ENCODE assay signal across 12 mouse cellular contexts in genomic region chr5:71970140-71970800, GRCm38 (mm10).
DNase-seq lines count a peak whose midpoint lies in the region; ATAC-seq and TF ChIP-seq lines count a peak whose summit lies in the region.
"Had no signal": no experiment of that assay in that cellular context is flagged by ENCODE, and none has a peak within 500 bp of the region (broad histone marks: within the 10 kb centered on the region; RNA-seq: fewer than 3 reads in every experiment).

No protein-coding gene starts in this region.

- no peak for TF ChIP-seq POLR2A in CH12.LX (IDR thresholded peaks at IDR 0.05; ENCODE audit: low read depth, low read length)
- TF ChIP-seq POLR2A in brain, embryonic 14.5 days (IDR thresholded peaks at IDR 0.05; ENCODE audit: borderline replicate concordance, extremely low read depth, insufficient read depth, insufficient read length, poor library complexity, severe bottlenecking): no peak

- peaks cover 18% of the 10 kb centered on the region for H3K4me1 ChIP-seq in hindbrain, embryonic 15.5 days (replicated peaks)
- no peaks in the 10 kb centered on the region for H3K4me1 ChIP-seq in hindbrain, embryonic 10.5 days (replicated peaks)
- no peaks in the 10 kb centered on the region for H3K4me1 ChIP-seq in CH12.LX (ENCODE audit: control insufficient read depth in 1 of 2, insufficient read depth in 2 of 2)
- no peaks in the 10 kb centered on the region for H3K4me1 ChIP-seq in intestine, embryonic 16.5 days (ENCODE audit: control insufficient read depth, insufficient read depth, low read length)
- H3K4me1 ChIP-seq: stomach, embryonic 15.5 days had no signal

- H3K4me3 ChIP-seq in hindbrain, embryonic 15.5 days: no peak overlapping the region
- no peak overlapping the region for H3K4me3 ChIP-seq in hindbrain, embryonic 10.5 days
- H3K4me3 ChIP-seq in CH12.LX (replicated peaks in 1 of 3; ENCODE audit: low read depth in 2 of 3, low read length in 2 of 3, poor library complexity in 1 of 3): no peak overlapping the region
- H3K4me3 ChIP-seq in intestine, embryonic 16.5 days (ENCODE audit: low read length): no peak overlapping the region
- H3K4me3 ChIP-seq: stomach, embryonic 15.5 days had no signal

- no peaks in the 10 kb centered on the region for H3K36me3 ChIP-seq in hindbrain, embryonic 15.5 days
- H3K36me3 ChIP-seq in hindbrain, embryonic 10.5 days: no peaks in the 10 kb centered on the region
- no peaks in the 10 kb centered on the region for H3K36me3 ChIP-seq in CH12.LX (replicated peaks in 1 of 2; ENCODE audit: control insufficient read depth in 1 of 2, insufficient read depth in 1 of 2, low read length in 1 of 2)
- no peaks in the 10 kb centered on the region for H3K36me3 ChIP-seq in intestine, embryonic 16.5 days (ENCODE audit: control insufficient read depth, insufficient read depth, low read length)
- H3K36me3 ChIP-seq: stomach, embryonic 15.5 days had no signal

- no peak overlapping the region for H3K4me2 ChIP-seq in hindbrain, embryonic 15.5 days
- no peak overlapping the region for H3K4me2 ChIP-seq in CH12.LX (ENCODE audit: insufficient read depth, low read depth, poor library complexity, severe bottlenecking)
- H3K4me2 ChIP-seq in intestine, embryonic 16.5 days (ENCODE audit: low read depth, low read length): no peak overlapping the region
- H3K4me2 ChIP-seq: lung, embryonic 14.5 days; stomach, embryonic 15.5 days had no signal

- H3K9me3 ChIP-seq in hindbrain, embryonic 15.5 days: no peaks in the 10 kb centered on the region
- no peaks in the 10 kb centered on the region for H3K9me3 ChIP-seq in hindbrain, embryonic 10.5 days
- no peaks in the 10 kb centered on the region for H3K9me3 ChIP-seq in CH12.LX (replicated peaks; ENCODE audit: low read length)
- H3K9me3 ChIP-seq in intestine, embryonic 16.5 days (ENCODE audit: control insufficient read depth, low read length): no peaks in the 10 kb centered on the region
- H3K9me3 ChIP-seq: stomach, embryonic 15.5 days had no signal

- no peaks in the 10 kb centered on the region for H3K27me3 ChIP-seq in hindbrain, embryonic 15.5 days
- no peaks in the 10 kb centered on the region for H3K27me3 ChIP-seq in hindbrain, embryonic 10.5 days (ENCODE audit: insufficient read depth, poor library complexity, severe bottlenecking)
- no peaks in the 10 kb centered on the region for H3K27me3 ChIP-seq in CH12.LX (replicated peaks)
- no peaks in the 10 kb centered on the region for H3K27me3 ChIP-seq in intestine, embryonic 16.5 days (replicated peaks; ENCODE audit: control insufficient read depth, insufficient read depth, low read length)
- H3K27me3 ChIP-seq: stomach, embryonic 15.5 days had no signal

- TF ChIP-seq EP300 in CH12.LX (IDR thresholded peaks at IDR 0.05; ENCODE audit: low read length): no peak

- no peak overlapping the region for H3K9ac ChIP-seq in hindbrain, embryonic 15.5 days
- H3K9ac ChIP-seq in CH12.LX (ENCODE audit: insufficient read depth, low read depth): no peak overlapping the region
- H3K9ac ChIP-seq in intestine, embryonic 16.5 days (ENCODE audit: low read depth, low read length): no peak overlapping the region
- H3K9ac ChIP-seq: lung, embryonic 14.5 days; stomach, embryonic 15.5 days had no signal

- dilution Hi-C loops in CH12.LX (cut with MboI; ENCODE audit: extremely low pct_ligation_motif_present, extremely low pct_unique_long_range_greater_than_20kb, low sequenced_read_pairs): no loop called here

- in situ Hi-C loops in CH12.LX (cut with MboI; ENCODE audit: low pct_ligation_motif_present, low pct_unique_long_range_greater_than_20kb, low sequenced_read_pairs): no loop called here

- 52% methylated on average over 8 of the region's 8 CpGs for WGBS in hindbrain, embryonic 15.5 days
- WGBS in hindbrain, embryonic 10.5 days: 82% methylated on average over 8 of the region's 8 CpGs
- 82% methylated on average over 8 of the region's 8 CpGs for WGBS in intestine, embryonic 16.5 days

- peak; percentile 59; the same call in 1 of the 2 replicates for ATAC-seq in hindbrain, embryonic 15.5 days (ENCODE audit: low FRiP score, low read depth)
- ATAC-seq in intestine, embryonic 16.5 days: no peak

- TF ChIP-seq CTCF in CH12.LX (conservative IDR thresholded peaks at IDR 0.05 in 1 of 2, IDR thresholded peaks at IDR 0.05 in 1 of 2; ENCODE audit: low read depth in 2 of 2, low read length in 2 of 2): no peak
- TF ChIP-seq CTCF in brain, embryonic 14.5 days (IDR thresholded peaks at IDR 0.05; ENCODE audit: borderline replicate concordance, extremely low read depth, insufficient read depth, insufficient read length): no peak

- intact Hi-C loops in left cerebral cortex, postnatal 25 days (cut with DNase I): loop anchor here (5.0 kb wide), 3 partner anchors 53 to 313 kb away; partner anchors contain the start of genes Gabra4 and Gabrb1

- no peak for DNase-seq in hindbrain, embryonic 10.5 days (ENCODE audit: low spot score)
- peak; percentile 2 for DNase-seq in CH12.LX (ENCODE audit: extremely low read depth)
- peak; percentile 85 for DNase-seq in brain, embryonic 14.5 days (ENCODE audit: low read depth)
- DNase-seq in left cerebral cortex, postnatal 25 days (ENCODE audit: low spot score in 2 of 2): peak; percentile 64 to 72
- no peak for DNase-seq in ovary, postnatal 36 days (ENCODE audit: low spot score)
- no peak for DNase-seq in cerebellum, postnatal 14 days
- DNase-seq: gastrocnemius, postnatal 10 days; kidney, adult 9 months; lung, embryonic 14.5 days had no signal

- TF ChIP-seq RAD21 in CH12.LX (IDR thresholded peaks at IDR 0.05; ENCODE audit: low read depth, low read length): no peak

- peak overlapping the region; percentile 31 for H3K27ac ChIP-seq in hindbrain, embryonic 15.5 days (replicated peaks)
- no peak overlapping the region for H3K27ac ChIP-seq in hindbrain, embryonic 10.5 days
- no peak overlapping the region for H3K27ac ChIP-seq in CH12.LX (ENCODE audit: insufficient read depth, low read depth)
- no peak overlapping the region for H3K27ac ChIP-seq in intestine, embryonic 16.5 days (ENCODE audit: low read length)
- H3K27ac ChIP-seq: stomach, embryonic 15.5 days had no signal

- no peaks in the 10 kb centered on the region for H3K79me2 ChIP-seq in CH12.LX (replicated peaks; ENCODE audit: control insufficient read depth, extremely low read depth, insufficient read depth, poor library complexity, severe bottlenecking)

TF ChIP-seq in CH12.LX, 34 proteins besides CTCF, POLR2A, EP300 and RAD21:
- TF ChIP-seq MAFK (IDR thresholded peaks at IDR 0.05; ENCODE audit: insufficient replicate concordance, low read length): no peak
- no peak for TF ChIP-seq USF1 (IDR thresholded peaks at IDR 0.05; ENCODE audit: low read depth, low read length)
- no peak for TF ChIP-seq TBP (conservative IDR thresholded peaks at IDR 0.05; ENCODE audit: low read depth, low read length)
- TF ChIP-seq BHLHE40 (IDR thresholded peaks at IDR 0.05; ENCODE audit: low read depth, low read length): no peak

Comparison
In these comparisons a context has a peak if more than half of its experiments do, and no peak if none do; other contexts are left out.
1. DNase-seq: peak in CH12.LX (single experiment), brain, embryonic 14.5 days (single experiment) and left cerebral cortex, postnatal 25 days (2 of 2); none in hindbrain, embryonic 10.5 days (single experiment), ovary, postnatal 36 days (single experiment) and cerebellum, postnatal 14 days (0 of 2).